Mouse (Mus musculus) neural tube, postnatal 0 days (tissue): ENCODE data around the gene Gm17361. TPM values are rescaled to one million over a fixed set of nuclear protein-coding genes. Genes with fewer than 3 reads are reported as not detected.

Experiments used
- polyA plus RNA-seq: library from polyadenylated mRNA; unstranded; fragments of >200 nt; fragmentation: Nextera tagmentation; extraction: Ambion mirVana; gene quantifications from 2 replicates; pipeline ENCODE4 v1.2.1, GENCODE M21; 2015

Gm17361 gene
- not detected in 2 replicates for polyA plus RNA-seq

DNA sequence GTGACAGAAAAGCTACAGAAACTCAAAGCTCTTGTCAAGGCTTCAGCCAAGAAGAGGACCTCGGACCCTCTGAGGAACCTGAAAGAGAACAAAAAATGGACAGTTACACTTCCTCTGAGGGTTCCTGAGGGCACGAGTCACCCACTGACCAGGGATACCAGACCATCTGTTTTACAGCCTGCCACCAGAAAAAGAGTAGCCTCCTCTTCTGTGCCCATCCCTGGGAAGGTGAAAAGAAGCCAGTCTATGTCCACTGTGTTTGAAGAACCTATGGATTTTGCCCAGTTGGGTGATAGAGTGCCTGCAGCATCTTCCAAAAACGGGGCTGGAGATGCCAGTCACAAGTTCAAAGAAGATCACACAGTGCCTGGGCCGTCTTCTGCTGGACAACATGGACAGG is at the start of gene Gm17361:
Gm17361 (plus strand) TSS at position 301 of the 400 bp plus-strand sequence.

